Mouse (Mus musculus): ENCODE results near the gene Arhgap5. TPM values are rescaled to one million over a fixed set of nuclear protein-coding genes. Genes with fewer than 3 reads are reported as not detected.

Gene Arhgap5
- 1.7 and 6.7 TPM in 2 replicates for polyA plus RNA-seq (2012; rRNA removed; ENCODE audit: low replicate concordance)

DNA sequence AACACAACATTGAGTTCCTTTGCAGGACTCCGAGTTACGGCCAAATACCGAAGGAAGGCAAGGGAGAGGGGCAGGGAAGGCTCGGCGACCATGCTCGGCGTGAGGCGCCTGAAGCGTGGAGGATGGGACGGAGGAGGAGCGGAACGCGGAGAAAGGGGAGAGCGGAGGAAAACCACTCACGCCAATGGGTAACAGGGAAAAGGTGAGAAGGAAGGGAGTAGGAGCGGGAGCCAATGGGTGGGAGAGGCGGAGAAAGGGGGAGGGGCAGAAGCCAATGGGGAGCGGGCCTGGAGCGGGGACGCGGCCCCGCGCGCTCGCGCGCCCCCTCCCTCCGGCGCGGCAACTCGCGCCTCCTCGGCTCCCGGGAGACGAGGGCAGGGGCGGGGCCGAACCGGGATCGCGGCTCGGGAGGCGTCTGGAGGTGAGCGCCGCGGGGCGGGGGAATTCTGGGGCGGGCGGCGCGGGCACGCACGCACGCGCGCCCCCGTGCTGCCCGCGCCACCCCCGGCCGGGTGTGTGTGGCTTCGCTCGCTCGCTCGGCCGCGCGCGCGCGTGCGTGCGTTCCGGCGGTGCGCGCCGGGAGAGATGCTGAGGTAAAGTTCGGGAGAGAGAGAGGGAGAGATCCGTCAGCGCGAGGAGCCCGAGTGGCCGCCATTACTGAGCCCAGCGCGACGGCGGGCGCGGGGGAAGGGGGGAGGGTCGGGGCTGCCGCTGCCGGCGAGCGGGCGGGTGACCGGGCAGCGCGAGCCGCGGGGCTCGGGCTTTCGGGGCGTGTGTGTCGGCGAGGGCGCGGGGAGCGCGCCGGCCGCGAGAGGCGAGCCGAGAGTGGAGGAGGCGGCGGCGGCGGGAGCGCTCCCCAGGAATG, at the start of gene Arhgap5:
Arhgap5 (plus strand) TSS at position 517 of the 865 bp plus-strand sequence.

Other genes starting within 250 kb of the Arhgap5 start
- gene Akap6, start 195.4 kb downstream of the Arhgap5 start, polyA plus RNA-seq (2012; rRNA removed; ENCODE audit: low replicate concordance), result 0.12 and 1.2 TPM in 2 replicates

All from mammary gland, adult 2 months (tissue).